Mouse (Mus musculus) spleen, adult 18-20 months (tissue): Measurements from ENCODE around the gene Rbms1.
A peak's percentile ranks its signal among the peaks of the same experiment; 100 is the strongest.

Source experiments
- DNase-seq, 2 experiments: peaks; one replicate each; pipeline ENCODE4 v3.0.0; 2022; ENCODE audit warnings: mixed read lengths in 2 of 2

Gene Rbms1

DNA sequence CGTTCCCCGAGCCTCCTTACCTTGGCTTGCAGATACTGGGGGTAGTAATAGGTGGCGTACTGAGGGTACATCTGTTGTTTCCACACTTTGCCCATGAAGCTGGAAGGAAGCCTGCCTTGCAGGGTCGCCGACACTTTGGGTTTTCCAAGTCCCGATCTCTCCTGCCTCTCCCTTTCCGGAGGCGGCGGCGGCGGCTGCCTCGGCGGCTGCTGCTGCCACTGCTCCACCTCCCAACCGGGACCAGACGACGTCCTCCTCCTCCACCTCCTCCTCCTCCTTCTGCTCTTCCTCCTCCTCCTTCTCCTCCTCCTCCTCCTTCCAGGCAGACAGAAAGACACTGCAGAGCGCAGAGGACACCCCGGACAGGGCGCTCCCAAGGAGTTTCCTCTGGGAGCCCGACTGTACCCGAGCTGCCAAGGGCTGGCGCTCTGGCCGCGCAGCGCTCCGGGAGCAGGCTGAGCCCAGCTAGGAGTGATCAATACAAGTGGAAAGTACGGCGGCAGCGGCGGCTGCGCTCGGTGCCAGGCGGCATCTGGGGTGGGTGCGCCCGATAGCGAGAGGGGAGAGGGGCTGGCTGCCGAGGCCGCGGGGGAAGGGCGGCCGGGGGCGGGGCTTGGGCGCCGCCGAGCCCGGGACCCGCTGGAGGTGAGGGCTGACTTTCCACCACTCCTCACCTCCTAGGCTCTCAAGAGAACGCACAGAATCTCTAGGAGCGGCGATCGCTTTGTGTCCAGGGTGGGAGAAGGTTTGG lies at the start of gene Rbms1:
TSS of gene Rbms1 (minus strand) at position 522 of the 751 bp plus-strand sequence.
- DNase-seq: peak; percentile 8 to 14

DNA sequence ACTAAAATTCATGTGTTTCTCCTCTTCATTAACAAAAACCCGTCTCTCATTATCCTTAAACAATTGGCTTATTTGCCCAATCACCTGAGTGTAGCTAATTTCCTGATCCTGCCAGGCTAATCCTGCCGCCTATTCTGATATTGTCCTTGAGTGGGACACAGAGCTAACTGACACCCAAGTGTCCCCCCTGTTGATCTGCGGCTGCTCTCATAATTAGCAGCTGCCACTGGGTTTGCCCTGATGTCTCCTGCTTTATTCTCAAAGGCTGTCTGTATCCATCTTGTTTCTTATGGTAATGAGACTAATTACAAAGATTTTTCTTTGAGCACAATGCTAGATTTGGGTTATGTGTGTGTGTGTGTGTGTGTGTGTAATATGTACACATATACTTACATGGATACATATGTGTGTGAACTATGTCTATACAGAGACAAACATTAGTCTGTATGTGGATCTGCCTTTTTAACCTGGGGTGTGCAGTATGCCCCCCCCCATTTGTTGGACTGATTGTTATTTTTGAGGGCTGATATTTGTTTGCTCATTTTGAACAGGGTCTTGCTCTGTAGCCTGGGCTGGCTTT lies 49.3 kb upstream of the Rbms1 start:
- DNase-seq: no peak

DNA sequence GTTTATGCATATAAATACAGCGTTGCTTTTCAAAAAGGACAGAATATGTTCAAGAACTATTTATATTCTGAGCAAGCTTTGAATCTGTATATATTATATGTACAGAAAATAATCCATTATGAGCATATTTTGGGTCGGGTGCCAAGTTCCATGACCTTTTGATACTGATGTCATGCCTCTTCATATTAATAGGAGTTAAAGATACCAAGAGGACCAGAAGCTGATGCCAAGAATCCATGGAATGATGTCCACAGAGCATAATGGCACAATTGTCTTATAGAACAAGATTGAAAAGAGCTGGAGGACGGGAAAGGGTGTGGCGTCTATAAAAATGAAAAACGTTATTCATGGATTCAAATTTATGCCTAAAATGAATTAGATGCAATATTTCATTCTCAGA lies 23.3 kb upstream of the Rbms1 start:
- no peak for DNase-seq

DNA sequence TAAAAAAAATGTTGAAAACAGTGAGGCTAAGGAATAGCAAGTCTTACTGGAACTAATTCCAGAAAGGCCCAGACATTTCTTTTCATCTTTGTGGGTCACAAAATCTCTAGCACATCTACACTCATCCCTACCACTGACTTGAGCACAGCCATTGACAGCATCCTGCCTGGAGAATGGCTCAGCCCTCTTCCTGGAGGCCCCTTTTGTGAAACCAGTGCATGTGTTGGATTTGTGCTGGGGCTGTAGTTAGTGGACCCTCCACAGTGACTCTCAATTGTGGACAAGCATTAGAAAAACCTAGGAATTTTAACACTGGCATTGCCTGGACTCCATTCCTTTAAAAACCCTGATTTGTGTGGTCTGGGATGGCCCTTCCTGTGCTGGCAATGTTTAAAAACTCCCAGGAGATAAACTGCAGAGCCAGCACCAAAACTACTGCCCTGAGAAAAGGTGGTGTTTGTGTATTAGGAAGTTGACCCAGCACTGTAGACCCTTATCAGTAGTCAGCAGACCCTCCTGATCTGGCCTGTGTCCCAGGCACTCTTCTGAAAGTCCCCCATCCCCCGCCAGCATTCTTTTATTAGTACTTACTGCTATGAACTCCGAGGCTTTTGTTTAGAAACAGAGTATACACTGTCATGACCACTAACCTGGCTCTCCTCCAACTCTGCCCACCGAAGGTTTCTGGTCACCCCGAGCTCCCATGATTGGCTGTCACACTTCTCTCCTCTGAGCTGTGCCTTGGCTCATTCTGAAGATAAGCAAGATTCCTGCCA lies 15.7 kb upstream of the Rbms1 start:
- no peak for DNase-seq

DNA sequence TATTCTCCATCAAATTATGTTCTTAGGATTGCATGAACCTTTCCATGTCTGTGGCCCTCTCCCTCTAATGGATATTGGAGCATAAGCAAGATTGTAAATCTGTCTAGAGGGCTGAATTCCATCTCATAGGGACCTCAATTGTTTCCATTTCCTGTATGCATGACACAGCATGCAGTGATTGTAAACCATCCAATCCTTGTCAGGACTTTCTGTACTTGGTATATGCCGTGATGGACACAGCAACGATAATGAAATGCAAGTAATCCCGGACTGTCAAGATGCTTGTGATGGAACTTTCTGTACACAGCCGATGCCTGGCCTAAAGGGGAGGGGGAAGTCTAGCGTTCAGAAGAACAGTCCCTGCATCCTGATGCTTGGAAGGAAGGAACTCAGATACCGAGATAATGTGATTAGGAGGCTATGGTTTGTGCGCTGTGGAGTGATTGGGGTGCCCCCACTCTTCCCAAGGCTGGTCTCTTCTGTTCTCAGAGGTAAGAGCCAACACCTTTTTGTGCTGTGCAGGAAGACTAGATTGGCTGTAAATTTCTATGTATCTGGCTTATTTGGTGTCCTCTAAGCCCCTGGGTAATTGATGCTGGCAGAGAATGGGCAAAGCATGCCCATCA lies 9.3 kb upstream of the Rbms1 start:
- DNase-seq: no peak

DNA sequence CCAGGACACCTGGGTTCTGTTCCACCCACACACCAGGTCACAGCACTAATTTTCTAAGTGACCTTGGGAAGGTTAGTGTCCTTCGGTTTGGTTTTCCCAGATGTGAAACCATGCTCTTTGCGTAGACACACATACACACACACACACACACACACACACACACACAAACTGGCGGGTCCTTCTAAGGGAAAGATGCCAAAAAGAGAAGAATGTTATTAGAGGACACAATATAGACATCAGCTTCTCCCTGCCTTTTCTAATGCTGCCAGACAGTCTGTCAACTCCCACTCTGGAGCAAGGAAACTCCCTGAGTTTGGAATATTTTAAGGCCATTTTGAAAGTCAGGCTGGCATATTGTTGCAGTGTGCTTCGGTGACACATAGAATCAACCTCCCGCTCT lies 624 bp upstream of the Rbms1 start:
- no peak for DNase-seq

DNA sequence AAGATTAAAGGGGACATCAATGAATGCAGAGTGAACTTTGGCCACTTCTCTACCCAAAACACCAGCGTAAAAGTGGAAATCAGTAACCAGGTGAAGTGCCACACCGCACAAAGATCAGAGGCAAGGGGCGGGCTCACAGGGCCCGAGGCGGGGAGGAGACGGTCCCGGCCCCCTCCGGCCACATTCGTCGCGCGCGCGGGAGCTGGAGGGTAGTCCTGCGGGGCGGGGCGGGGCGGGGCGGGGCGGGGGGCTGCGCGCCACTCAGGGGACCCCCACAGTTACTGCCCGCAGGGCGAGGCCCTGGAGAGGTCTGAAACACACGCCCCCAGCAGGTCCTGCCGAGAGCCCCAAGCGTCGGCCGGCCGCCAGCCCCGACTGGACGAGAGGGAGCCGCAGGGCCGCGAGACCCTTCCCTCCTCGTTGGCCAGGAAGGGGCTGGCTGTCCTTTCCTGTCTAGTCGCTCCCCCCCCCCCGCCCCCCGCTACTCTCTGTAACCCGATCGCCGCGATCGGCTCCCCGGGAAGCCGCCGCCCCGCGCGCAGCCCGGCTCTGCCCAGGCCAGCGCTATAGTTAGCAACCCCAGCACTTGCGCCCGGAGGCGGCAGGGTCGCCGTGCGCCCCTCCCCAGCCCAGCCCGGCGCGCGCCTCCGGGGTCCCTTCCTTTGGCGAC lies 856 bp downstream of the Rbms1 start:
- DNase-seq: no peak

DNA sequence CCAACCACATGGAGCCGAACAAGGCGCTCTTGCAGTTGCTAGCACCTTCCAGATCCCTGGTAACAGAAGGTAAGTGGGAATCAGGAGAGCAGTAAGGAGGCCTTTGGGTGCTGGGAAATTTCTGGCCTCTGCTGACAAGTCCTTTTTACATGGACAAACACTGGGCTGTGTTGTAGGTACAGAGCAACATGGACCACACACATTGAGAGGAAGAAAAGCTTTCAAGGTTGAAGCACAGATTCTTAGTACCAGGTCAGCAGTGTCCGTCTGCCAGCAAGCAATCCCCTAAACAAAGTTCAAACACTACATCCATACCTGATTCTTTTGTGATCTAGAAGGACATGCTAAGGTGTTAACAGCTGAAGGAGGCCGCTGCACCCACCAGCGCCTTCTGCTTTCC lies 1.7 kb downstream of the Rbms1 start:
- DNase-seq: no peak

DNA sequence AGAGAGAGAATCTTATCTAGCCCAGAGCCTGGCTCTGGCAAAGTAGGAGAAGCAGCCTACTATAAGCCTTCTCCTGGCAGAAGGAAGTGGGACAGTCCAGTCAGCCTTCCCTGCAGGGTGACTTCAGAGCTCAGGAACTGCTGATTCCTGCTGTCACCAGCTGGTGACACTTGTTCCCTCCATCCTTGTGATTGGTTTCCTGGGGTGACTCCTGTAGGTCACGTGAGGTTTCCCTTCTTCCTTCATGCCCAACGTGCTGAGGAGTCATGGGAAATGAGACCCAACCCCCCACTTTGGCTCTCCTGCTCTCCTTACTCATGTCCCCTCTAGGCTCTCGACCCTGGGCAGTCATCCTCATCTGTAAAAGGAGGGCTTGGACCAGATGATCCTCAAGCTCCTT lies 14.8 kb downstream of the Rbms1 start:
- no peak for DNase-seq

DNA sequence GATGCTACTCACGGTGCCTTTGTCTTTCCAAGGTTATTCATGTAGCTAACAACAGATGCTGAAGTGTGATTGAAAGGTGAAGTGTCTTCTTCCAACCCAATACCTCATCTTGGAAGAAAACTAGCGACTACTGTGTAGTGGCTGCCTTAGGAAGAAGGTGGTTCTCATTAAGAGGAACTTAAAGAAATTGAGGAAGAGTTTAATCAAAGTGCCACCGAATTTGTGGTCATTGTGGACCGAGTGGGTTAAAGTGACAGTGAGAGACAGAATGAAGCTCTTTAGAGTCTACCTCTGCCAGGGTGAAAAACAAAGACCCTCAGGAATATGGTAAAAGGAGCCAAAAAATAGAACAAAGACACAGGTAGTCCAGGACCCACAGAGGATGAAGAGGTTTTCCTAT lies 15.2 kb downstream of the Rbms1 start:
- DNase-seq: no peak

DNA sequence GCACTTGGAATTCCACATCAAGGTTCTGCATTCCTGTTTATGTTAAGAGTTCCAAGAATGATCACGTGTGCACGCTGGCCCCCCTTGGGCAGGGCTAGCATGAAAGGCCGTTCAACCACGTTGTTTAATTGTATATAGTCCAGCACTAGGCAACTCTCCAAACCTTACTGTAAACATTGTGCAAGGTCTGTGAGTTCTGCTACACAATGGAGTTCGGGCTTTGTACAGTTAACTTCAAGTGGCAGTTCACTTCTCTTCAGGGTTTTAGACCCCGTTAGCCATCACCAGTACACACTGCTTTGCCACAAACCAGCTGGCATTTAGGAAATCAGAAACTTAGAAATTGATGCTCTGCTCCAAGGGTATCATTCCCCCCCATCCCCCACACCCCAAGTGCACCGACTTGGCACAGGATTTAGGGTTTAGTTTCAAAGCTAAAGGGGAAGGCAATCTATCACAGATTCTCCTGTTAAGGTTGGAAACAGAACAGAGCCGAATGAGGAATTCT lies 22.5 kb downstream of the Rbms1 start:
- DNase-seq: no peak

DNA sequence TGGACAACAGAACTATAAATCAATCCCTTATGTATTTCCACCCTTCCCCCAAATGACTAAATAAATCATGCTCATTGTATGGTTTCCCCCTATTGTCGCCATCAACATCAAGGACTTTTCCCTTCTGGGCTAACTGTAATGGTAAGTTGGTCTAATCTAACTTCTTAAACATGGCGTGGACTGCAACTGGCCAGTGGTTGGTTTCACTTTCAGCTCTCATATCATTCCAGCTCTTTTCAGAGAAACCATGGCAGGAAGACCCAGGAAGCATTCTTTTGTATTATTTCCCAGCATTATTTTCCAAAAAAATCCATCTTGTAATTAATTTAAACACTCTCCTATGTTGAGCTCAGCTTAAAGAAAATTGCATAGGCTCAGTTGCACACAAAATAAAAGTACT lies 23.0 kb downstream of the Rbms1 start:
- DNase-seq: no peak

DNA sequence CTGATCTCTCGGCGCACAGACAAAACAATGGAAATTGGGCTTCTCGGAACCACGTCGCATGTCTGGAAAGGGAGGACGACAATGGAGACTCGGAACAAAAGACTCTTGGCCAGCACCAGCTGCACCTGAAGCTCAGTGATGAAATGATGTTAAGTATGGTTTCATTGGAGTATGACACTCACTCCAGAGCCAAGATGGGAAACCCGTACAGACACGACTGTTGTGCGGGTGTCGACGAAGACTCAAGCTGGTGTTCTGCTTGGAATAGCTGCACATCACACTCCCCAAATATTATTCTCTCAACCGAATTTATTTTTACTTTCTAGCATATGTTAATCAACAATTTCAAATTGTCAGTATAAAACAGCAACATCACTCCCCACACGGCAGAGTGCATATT lies 26.1 kb downstream of the Rbms1 start:
- DNase-seq: no peak

DNA sequence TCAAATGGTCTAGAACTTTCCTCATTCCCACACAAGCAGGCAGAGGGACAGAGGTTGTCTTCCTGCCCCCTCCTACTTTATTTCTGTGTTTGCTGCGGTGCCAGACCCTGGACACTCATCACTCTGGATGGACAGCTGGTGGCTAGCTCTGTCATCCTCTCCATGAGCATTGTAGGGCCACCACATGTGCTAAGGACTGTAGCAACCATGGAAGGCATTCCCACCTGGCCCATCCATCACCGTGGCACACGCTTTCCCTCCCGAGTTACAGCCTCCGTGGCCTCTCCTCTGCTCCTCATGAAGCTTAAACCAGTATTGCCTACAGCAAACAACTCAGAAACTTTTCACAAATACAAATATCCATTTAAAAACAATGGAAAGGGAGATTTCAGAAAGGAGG lies 34.0 kb downstream of the Rbms1 start:
- DNase-seq: no peak

DNA sequence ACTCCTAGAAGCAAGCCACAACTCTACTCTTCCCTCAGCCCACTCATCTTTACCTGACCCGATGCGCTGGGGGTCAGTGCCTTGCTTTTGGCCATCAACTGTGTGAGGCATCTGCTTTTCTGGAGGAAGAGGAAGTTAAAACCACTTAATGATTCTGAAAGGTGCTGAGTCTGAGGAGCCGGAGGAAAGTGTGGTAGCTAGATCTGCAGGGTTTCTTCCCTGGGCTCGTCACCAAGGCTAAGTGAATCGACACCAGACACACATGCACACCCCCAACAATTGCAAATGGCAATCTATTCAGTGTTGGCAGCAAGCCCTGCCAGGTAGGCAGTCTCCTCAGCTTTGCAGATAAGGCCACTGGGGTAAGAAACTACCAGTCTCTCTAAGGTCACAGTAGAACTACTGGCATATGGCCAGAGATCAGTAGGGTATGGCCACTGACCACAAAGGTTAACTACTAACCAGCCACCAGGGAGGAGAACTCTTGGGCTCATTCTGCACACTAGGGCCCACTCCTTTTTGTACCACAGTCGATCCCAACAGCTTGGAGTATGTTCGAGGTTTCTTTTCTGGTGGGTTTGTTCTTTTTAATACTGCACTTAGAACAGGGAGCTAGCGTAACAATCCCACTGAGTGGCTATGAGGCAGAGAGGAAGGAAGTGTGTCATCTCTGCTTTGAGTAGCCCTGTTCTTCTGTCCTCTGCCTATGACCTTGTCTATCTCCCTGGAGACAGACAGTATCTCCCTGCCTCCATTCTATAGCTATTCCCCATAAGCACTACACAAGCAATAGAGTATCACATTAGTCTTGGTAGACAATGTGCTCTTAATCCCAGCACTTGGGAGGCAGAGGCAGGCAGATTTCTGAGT lies 34.9 kb downstream of the Rbms1 start:
- DNase-seq: no peak

DNA sequence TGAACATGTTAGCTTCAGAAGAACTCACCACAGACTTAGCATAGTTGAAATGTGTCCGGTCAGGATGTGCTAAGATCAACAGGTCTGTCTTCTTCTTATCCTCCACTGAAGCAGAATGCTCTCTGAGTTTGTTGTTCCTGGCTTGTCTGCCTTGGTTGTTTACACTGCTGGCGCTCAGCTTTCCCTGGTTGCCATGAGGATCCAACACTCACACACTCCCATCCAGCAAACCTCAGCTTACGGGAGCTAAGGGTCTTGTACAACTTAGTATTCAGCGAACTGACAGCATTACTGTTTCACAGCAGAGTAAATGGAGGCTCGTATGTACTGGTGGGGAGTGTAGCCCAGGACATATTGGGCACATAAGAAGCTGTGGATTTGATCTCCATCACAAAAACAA lies 37.9 kb downstream of the Rbms1 start:
- no peak for DNase-seq

DNA sequence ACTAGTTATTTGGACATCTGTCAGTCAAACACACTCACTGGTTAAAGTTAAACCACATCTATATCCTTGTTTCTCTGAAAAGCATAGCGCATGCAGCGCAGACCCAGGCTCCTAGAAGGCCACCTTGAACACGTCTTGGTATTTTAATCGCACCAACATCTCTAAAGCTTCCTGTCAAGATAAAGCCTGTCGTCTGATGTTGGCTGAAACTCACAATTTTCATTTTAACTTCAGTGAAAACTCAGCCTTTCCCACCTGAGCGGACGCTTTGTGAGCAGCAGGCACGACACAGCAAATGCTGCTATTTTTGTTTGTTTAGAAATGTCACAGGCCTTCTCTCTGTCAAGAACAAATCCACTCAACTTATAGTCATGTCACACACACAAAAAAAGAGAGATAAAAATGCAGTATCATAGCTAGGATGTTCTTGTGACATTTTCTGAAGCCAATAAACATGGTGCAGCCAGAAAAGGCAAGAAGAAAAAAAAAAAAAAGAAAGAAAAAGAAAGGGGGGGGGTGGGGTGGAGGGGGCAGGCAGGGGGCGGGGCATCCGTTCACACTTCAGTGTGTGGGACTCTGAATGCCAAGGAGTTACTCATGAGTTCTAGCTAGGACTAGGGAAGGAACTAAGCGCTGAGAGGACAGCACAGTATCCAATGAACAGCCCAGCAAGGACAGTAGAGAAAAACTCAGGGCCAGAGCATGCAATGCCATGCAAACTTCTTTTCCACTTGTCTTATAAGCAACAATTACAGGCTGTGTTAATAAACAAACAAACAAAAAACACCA lies 39.0 kb downstream of the Rbms1 start:
- DNase-seq: no peak

DNA sequence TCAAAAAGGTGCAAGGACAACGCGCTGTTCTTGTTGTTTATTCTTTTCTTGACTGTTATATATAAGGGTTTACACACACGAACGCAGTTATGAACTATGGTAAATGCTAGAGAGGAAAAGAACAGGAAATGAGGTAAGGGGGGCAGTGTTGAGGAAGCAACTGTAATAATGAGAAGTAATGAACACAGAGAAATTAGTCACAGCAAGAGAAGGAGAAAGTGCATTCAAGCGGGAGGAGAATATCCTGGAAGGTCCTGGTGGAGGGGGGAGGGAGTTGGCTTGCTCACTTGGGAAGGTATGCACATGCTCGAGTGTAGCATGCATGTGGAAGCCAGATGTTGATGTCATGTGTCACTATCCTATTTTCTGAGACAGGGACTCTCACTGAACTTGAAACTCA lies 39.9 kb downstream of the Rbms1 start:
- DNase-seq: no peak

DNA sequence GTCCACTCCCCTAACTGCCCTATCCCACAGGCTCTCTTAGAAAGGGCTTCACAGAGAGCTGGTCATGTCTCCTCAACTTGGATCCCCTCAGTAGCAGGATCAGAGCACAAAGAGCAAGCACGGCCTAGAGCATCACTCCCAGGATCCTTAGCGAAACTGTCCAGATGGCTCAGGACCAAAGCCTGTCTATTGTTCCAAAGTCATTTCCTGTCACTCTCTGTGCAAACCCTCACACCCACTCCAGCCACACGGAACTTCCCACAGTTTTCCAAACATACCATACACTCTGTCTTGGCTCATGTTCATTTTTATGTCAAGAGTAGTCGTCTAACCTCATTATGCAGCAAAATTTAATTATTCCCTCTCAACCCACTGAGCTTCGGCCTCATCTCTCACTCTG lies 40.6 kb downstream of the Rbms1 start:
- DNase-seq: no peak

DNA sequence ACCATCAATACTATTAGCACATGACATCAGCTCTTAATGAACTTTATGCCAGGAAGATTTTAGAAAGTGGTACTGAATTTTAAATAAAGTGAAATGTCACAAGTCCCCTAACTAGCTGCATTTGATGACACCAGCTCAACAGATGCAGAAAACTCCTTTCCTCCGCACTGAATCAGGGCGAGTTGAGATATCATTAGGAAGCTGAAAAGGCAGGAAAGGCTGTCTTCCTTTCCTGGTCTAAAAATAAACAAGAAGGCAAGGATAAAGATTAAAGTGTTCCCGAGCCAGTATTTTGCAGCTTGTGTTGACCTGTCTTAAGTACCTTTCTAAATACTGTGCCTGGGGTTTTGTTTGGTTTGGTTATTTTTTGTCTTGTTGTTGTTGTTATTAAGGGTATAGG lies 42.9 kb downstream of the Rbms1 start:
- no peak for DNase-seq

DNA sequence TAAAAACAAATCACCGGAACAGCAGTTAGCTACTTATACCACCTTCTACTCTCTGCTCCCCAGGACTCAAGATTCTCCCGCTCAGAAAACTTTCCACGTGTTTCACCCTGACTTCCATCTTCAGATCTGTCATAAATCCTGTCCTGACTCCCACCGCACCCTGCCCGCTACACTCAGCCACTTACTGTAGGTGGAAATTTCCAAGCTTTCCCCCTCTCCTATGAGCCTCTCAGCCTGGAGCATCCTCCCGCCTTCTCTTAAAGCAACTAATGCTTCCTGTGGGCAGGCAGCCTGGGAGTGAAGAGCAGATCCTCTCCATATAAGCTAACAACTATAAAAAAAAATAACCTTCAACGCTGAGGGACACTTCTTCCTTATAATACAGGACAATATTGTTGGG lies 44.6 kb downstream of the Rbms1 start:
- no peak for DNase-seq
